Mouse (Mus musculus) adrenal gland, postnatal 36 days (tissue): ENCODE results near the gene Mad1l1. TPM values are rescaled to one million over a fixed set of nuclear protein-coding genes. Genes with fewer than 3 reads are reported as not detected.

Experiments
- DNase-seq, 2 experiments: peaks; one replicate each; pipeline ENCODE4 v3.0.0; 2021; ENCODE audit warnings: mixed read lengths in 1 of 2
- total RNA-seq, 2 experiments: library from RNA; stranded (reverse); gene quantifications; 2 replicates each; pipeline ENCODE4 v1.2.3; 2021

Gene Mad1l1
- total RNA-seq, 2 experiments from 2014 or later, result 13.9 to 17.8 TPM

- no peak for DNase-seq
Observed at GRCm38 (mm10) chr5:140177582-140177981, 143.8 kb downstream of the Mad1l1 start.

DNA sequence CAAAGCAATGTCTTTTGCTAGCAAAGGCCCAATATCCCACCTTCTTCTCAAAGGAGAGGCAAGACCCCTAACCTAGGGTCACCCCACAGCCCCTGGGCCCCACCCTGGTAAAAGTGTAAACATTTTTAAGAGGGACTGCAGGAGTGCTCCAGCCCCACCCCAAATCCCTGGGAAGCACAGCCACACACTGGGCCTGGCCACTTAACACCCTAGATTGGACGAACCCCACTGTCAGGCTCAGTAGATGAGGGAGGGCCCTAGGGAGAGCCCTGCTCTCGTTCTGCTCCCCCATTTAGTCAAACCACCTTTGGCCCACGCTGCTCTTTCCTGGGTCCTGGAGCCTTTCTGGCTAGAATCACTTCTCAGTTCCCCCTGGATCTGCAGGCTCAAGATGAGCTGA is 145.0 kb downstream of the Mad1l1 start:
- no peak for DNase-seq

DNA sequence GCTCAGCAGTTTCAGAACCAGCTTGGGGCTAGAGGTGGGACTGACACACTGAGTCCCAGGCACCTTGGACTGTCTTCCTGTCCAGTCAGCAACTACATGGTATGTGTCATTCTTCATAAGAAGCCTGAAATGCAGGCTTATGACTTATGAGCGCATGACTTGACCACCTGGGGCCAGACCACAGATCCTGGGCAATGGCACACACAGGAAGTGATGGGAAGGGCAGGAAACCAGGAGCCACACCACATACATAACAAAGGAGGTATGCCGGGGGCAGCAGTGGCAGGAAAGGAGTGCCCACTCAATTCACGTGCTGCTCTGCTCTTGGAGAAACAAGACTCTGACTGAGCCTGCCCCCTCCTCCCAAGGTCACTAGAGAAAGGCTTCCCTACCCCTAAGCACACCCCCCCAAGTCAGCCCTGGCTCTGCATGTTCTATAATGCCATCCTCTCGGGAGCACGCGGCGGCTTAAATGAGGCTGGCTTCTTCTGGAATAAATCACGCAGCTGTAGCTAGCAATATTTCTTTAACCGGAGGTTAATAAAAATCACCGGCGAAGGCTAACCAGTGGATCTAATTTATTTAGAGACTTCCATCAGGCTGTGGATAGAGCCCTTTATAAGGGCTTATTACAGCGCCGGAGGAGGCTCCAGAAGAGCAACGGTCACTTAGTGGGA is 146.4 kb downstream of the Mad1l1 start:
- DNase-seq, result no peak

DNA sequence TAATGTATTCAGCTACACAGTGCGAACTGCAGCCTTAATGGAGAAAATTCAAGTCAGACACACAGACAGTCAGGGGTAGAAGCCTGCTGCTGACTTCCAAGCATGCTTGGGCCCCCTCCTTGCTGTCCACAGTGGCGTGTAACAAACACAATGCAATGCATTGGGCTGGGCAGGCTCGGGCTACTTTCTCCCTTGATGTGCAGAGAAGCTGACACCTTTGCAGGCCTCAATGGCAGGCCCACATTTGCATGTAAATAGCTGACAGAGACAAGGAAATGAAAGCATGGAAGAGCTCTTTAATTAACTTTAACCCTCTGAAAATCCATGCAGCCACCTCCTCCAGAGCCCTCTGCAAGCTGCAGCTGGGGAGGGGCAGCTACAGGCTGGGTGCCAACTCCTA is 147.3 kb downstream of the Mad1l1 start:
- no peak for DNase-seq

GRCm38 (mm10) chr5:140173181-140173580 is 148.2 kb downstream of the Mad1l1 start:
- no peak for DNase-seq

DNA sequence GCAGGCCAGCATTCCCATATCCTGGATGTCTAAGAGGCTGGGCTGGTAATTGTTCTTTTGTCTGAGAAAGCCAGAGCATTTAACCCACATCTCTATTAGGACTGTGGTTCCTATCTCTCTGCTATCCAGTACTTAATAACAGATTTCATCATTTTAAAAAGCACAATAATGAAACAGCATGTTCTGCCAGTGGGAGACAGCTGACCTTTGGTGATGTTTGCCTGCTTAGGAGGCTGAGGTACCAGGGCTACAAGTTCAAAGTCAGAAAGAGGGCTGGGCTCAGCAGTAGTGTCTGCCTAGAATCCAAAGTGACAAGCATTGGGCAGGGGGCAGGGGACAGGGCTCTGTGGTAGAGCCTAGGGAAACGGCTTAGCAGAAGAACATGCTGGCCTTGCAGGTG is 149.6 kb downstream of the Mad1l1 start:
- DNase-seq, result no peak

DNA sequence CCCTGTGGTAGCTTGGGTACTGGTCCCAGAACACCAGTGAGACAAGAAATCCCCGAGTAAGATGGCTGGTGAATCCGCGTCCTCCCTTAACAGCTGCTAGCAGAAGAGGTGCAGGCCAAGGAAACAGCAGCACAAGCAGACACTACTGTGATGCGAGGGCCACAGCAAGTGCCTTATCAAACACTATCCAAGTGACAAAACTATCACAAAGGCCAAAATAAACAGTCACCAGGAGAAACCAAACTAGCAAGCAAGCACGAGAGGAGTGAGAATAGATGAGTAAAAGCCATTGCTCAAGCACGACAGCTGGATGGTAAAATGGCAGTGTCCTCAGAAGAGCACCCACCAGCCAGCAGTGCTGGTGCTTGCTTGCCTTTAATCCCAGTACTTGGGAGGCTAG is 153.8 kb downstream of the Mad1l1 start:
- no peak for DNase-seq

GRCm38 (mm10) chr5:140167080-140167479 is 154.3 kb downstream of the Mad1l1 start:
- peak; percentile 84 to 87 for DNase-seq

DNA sequence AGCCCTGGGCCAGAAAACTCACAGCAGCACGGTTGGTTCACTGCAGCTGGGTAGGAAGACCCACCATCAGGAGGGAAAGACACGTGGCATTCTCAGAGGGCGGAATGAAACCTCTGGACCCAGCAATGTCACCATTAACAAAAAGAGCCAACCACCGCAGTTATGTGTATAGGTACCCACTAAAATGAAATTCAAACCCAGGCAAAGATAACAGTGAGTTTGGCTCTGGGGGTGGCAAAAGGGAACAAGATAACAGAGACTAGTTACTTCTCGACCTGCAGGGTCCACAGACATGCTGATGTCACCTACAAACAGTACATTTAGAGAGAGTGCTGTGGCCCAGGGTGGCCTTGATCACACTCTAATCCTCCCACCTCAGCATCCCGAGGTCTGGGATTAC is 157.4 kb downstream of the Mad1l1 start:
- DNase-seq, result no peak

DNA sequence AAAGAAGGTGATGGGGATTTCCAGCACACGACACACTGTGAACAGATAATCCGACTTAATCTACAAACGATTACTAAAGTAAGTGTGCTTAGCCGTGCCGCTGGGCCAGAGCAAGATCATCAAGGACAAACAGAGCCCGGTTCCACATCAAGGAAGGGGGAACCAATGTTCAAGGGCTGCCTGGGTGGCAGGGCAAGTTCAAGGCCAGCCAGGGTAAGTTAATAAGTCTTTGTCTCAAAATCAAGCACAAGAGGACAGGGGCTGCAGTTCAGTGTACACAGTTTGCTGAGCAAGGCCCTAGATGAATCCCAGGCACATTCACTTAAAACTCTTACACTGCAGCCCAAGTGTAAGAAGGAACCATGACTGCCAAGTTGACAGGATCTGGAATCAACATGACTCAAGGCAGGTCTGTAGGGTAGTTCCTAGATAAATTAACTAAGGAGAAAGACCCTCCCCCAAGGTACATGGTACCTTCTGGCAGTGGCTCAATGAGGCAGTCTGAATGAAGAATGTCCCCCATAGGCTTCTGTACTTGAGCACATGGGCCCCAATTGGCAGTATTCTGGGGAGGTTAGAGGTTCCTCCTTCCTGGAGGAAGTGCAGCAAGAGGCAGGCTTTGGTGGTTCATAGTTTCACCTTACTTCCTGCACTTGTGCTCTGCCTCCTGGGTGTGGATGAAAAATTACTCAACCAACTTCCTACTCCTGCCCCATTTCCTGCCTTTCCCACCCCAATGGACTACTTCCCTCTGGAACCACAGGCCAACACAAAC is 159.1 kb downstream of the Mad1l1 start:
- peak; percentile 30 to 46 for DNase-seq

- DNase-seq, result no peak
Observed at GRCm38 (mm10) chr5:140159007-140159406, 162.3 kb downstream of the Mad1l1 start.

GRCm38 (mm10) chr5:140157886-140158627 is 163.3 kb downstream of the Mad1l1 start:
- DNase-seq, result no peak

DNA sequence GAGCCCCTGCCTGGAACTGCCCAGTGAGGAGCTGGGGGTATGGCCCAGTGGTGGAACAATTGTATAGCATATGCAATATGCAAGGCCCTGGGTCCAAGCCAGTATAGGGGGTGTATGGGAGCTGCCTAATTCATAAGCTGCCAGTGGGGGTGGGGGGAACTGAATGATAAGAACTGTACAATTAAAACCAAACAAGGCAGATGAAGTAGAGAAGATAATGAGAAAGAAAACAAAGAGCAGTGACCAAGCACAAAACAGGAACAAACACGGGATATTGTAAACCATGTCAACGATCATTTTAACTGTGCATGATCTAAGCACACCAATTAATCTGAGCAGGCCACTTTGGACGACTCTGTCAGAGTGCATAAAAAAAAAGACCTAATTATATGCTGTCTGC is 167.2 kb downstream of the Mad1l1 start:
- DNase-seq, result no peak

- DNase-seq, result no peak
Observed at GRCm38 (mm10) chr5:140151871-140152270, 169.5 kb downstream of the Mad1l1 start.

DNA sequence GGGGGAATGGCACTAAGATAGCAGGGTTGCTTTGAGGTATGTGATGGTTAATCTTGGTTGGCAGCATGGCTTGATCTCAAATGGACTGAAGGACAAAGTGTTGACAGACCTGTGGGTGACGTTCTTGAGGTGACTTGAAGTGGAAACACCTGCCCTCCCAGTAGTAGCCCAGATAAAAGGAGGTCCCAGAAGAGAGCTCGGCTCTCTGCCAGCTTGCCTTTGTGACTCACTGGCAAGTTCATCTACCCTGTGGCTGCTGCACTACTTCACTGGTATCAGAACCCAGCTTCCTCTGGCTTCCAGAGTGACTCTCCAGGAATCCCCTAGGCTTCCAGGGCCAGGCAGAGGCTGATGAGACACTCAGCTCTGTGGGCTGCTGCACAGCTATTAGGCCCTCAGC is 170.2 kb downstream of the Mad1l1 start:
- DNase-seq, result peak; percentile 33 to 41

DNA sequence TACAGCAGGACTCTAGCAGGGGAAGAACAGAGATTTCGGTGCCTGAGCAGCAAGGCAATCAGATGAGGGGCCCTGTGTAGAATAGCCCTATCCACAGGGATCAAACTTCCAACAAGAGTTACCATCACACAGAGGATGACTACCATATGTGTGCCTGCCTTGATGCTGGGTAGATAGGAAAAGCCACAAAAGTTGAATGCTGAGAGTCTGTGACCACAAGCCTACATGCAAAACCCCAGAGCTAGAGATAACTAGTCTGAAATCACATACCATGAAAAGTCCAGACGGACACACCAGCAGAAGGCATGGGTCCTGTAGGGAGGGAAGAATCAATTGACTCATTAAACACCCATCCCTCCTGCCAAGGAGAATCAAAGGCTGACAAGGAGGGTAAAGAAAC is 170.7 kb downstream of the Mad1l1 start:
- no peak for DNase-seq

GRCm38 (mm10) chr5:140150136-140150535 is 171.2 kb downstream of the Mad1l1 start:
- peak in 1 of 2 experiments; percentile 37 for DNase-seq

DNA sequence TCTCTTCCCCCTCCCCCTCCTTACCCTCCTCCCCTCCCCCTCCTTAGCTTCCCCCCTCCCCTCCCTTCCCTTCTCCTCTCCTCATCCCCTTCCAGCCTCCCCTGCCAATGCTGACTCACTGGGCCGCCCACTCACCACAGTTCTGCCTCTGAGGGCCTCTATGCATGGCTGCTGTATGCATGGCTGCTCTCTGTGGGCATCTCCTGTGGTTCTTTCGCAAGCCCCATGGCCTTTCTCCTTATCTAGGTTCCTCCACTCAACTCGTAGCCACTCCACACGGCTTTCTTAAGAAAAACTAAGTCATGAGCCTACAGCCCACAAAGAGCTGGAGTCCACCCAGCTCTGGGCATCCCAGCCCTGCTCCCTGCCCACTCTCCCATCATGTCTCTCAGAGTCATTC is 172.1 kb downstream of the Mad1l1 start:
- no peak for DNase-seq

DNA sequence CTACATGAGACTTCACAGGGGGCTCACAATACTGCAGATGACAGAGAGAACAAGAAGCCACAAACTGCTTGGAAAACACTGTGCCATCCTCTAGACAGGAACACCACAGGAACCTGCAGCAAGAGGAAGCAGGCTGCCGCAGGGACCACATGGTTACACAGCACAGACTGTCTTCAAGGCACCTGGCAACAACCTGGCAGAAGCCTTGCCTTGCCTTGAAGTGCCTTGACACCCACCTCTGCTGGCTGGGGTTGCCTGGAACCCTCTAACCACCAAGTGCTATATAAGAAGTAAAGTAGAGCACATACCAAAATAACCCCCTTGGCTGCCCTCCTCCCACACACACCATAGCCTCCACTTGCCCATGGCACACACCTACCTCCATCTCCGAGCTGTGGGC is 177.8 kb downstream of the Mad1l1 start:
- no peak for DNase-seq

- DNase-seq, result peak in 1 of 2 experiments; percentile 28
Observed at GRCm38 (mm10) chr5:140141336-140141735, 180.0 kb downstream of the Mad1l1 start.

DNA sequence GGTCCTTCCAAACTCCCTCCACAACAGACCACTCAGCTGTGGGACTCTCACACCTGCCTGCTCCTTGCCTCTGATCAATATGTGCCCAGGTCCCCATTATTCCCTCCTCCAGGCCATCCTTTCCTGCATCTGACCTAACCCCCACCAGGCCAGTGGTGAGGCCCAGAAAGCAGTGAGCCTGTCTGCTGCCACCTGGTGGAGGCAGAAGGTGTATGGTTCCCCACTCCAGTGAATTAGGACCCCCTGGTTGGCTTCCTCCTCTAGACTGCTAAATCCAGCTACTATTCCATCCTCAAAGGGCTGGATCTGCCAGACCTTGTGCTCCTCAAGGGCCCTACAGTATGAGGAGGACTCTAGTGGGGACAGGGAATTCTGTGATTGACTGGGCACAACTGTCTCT is 181.1 kb downstream of the Mad1l1 start:
- DNase-seq, result peak; percentile 60 to 70

DNA sequence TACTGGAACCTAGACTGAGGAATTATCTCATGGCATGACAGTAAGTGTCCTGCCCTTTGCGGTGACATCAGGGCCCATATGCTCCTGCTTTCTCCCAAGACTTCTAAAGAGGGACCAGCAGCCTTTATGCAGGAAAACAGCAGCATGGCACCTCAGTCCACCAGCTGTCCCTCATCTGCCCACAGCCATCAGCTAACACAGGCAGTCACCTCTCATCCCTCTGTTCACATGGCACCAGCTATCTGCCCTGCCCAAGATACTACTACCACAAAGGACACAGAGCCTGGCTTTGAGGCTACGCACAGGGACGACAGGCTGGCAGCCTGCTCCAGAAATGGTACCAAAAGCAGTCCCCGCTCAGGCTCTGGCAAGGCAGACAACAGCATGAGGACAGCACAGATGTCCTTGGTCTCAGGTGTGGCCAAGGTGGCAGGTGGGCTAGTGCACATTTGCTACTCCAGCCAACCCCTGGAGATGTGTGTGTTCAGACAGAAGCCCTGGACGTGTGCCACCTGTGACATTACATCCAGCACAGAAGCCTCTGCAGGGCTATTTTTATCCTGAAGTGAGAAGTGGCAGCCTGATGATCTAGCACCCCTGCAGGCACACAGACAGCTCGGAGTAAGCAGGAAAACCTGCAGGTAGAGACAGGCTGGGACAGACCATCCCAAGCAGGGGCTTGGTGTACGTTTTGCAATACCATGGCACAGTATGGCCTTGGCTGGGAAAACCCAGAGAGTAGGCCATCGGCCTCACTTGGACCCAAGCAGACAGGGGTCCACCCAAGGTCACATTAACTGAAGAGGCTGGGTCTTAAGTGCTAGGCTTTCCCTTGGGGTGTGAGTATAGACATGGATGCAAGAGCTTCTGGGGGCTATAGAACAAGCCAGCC is 185.4 kb downstream of the Mad1l1 start:
- no peak for DNase-seq
